Mouse (Mus musculus): ENCODE measurements around the gene Bnip2.

GRCm38 (mm10) chr9:69987579-69987978, 1.7 kb upstream of the Bnip2 start:
- no peak for TF ChIP-seq POLR2A (IDR thresholded peaks at IDR 0.05; ENCODE audit: insufficient read depth, low read length)
- no peak for TF ChIP-seq CTCF (IDR thresholded peaks at IDR 0.05; ENCODE audit: low read depth, low read length)
- TF ChIP-seq EP300 (IDR thresholded peaks at IDR 0.05; ENCODE audit: insufficient read depth, low read depth, low read length) = no peak
